Mouse (Mus musculus) frontal cortex, adult (tissue): ENCODE results near the gene Ccl1.
A peak's percentile ranks its signal among the peaks of the same experiment; 100 is the strongest.

Source experiments
- ATAC-seq: cut with Nextera tagmentation; 2 replicates; pipeline ENCODE4 v1.9.2; 2017; ENCODE audit warnings: mild to moderate bottlenecking, moderate library complexity, mixed read lengths; ENCODE audit not compliant: low TSS enrichment

The Ccl1 gene

GRCm38 (mm10) chr11:82305590-82305989 lies at the start of gene Ccl1:
Gene Ccl1, minus strand, starts transcription at chr11:82305690.
- no peak for ATAC-seq

GRCm38 (mm10) chr11:82351039-82351438 lies 45.5 kb upstream of the Ccl1 start:
- peak; percentile 99 for ATAC-seq

DNA sequence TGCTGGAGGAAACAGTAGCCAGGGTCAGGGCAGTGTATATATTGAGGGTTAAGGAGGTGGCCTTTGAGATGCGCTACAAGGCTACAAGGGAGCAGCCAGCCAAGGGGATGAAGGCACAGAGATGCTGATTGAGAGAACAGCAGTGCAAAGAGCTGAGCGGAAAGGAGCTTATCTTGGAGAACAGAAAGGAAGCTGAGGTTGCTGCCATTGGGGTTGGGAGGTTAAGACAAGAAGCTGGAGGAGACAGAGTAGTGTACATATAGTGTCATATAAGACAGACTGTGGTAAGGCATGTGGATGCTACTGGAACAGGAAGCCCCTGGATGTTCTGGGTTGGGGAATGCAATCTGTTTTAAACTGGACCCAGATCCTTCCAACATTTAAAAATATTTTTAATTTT lies 35.4 kb upstream of the Ccl1 start:
- no peak for ATAC-seq

GRCm38 (mm10) chr11:82340416-82340815 lies 34.9 kb upstream of the Ccl1 start:
- ATAC-seq = no peak

GRCm38 (mm10) chr11:82339921-82340401 lies 34.5 kb upstream of the Ccl1 start:
- no peak for ATAC-seq

- ATAC-seq = no peak
Observed at GRCm38 (mm10) chr11:82313153-82313552, 7.7 kb upstream of the Ccl1 start.

DNA sequence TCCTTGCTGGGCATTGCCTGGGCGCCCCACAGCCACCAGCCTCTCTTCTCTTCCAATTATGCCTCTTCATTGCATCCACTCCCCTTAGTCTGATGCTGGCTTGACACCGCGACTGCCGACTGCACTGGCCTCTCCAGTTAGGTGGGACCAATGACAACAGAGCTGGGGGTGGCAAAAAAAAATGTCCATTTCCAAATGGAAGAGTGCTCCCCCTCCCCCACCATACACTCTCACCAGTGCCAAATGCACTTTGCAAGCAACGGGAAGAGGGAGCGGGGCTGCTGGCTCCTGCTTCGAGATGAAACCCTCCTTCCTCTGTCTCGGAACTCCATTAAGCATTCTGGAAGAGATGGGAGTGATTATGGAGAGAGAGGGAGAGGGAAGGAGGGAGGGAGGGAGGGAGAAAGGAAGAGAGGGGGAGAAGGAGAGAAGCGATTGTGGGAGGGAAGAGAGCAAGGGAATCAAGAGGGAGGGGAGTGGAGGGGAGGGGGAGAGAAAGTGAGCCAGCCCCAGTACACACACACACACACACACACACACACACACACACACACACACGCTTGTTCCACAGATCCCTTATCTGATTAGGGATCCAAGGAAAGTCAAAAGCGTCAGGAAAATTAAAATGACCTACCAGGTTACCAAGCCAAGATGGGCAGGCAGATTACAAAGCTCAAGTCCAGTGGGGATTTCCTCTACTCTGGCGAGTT lies 5.0 kb upstream of the Ccl1 start:
- no peak for ATAC-seq

- no peak for ATAC-seq
Observed at GRCm38 (mm10) chr11:82297895-82298294, 7.6 kb downstream of the Ccl1 start.

- no peak for ATAC-seq
Observed at GRCm38 (mm10) chr11:82290841-82291240, 14.6 kb downstream of the Ccl1 start.

DNA sequence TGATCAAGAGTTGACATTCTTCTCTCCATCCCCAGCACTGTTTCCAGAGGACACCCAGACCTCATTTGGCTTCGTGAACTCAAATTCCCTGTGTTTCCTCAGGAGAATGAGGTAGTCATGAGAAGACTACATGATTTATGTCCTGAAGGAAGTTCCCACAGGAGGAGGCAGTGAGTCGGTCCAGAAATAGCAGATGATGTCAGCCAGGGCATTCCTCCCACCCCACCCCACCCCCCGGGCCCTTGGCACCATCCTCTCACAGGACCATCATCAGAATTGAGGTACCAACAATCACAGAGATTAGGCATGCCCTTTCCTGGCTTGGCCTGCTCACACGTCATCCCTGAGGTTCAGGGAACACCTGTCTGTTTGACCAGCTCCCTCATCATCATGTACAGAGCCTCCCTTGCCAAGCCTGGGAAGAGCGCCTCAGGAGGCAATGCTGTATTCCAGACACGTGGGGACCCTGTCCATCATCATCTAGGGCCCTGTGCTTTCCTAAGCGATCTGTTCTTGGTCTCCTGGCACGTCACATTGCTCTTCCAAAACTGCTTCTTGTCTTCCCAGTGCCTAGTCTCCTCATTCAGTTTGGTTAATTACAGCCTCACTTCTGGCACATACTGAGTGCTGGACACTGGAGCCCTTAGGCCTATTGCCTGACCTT lies 31.2 kb downstream of the Ccl1 start:
- ATAC-seq = no peak

DNA sequence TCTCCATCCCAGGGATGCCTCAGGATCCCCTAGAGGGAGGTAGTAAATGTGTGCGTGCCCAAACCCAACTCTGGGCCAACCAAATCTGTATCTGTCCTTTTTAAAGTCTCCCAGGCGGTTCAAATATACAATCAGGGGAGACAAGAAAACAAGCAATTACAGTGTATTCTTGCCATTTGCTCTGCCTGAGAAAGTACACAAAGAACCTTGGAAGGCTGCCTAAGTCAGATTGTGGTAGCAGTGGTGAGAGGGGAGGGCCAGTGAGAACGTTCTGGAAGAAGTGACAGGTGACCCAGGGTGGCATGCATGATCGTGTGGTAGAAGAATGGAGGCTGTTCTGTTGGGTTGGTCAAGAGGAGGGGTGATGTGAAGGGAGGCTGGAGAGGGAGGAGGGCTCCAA lies 46.4 kb downstream of the Ccl1 start:
- no peak for ATAC-seq

GRCm38 (mm10) chr11:82255601-82256000 lies 49.9 kb downstream of the Ccl1 start:
- ATAC-seq = no peak

DNA sequence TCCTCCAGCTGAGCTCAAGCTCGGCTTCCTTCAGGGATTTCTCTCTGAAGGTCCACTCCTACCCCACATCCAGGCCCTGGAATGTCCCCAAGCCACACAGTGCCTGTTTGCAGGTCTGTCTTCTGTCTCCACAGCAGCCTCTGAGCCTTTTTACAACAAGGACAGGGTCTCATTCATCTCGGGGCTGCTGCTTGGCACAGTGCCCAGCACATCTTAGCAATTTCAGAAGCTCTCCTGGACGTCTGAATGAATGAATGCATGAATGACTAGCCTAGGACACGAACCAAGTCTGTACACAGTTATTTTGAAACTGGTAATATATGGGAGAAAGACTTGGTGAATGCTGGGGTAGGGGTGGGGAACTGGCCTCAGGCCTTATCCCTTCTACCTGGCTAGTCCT lies 52.1 kb downstream of the Ccl1 start:
- no peak for ATAC-seq

GRCm38 (mm10) chr11:82251251-82251650 lies 54.2 kb downstream of the Ccl1 start:
- ATAC-seq = no peak

- no peak for ATAC-seq
Observed at GRCm38 (mm10) chr11:82249945-82250344, 55.5 kb downstream of the Ccl1 start.

DNA sequence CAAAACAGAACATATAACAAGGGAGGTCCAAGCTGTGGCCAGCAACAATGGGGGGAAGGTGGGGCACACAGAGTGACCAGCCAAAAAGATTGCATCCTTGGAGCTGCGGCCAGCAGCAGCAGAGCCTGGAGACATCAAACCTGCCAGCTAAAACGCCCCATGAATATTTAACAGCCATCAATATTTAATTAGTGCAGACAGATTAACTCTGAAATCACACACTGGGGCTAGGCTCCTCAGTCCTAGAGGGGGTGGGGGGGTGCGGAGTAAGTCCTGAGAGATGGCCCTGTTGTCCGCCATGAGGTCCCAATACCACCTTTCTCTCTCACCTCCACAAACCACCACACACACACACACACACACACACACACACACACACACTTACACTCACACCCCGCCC lies 68.1 kb downstream of the Ccl1 start:
- ATAC-seq = no peak

DNA sequence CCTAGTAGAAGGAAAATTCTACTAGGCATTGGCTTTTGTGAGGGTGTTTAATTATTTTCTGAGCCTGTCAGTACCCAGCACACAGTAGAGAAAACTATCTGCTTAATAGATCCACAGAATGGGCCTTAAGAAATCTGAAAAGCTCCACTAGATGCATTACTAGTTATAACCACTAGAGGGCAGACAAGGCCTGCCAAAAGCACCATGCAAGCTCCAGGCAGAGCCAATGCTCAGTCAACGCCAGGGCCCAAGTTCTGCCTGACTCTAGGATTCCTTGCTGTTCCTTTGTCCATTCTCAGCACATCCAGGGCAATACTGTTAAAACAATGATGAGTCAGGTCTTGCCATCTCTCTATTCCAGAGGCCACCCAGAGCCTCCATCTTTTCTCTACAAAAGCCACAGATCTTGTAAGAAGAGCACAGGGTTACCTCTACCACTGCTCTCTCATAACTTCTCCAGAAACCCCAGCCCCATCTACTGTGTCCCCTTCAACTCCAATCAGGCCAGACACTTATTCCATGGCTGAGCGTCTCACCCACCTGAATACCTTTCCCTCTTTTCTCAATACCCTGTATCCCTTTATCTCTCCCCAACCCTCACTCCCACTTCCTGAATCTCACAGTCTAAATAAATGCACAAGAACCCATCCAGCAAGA lies 69.8 kb downstream of the Ccl1 start:
- ATAC-seq = peak; percentile 79

DNA sequence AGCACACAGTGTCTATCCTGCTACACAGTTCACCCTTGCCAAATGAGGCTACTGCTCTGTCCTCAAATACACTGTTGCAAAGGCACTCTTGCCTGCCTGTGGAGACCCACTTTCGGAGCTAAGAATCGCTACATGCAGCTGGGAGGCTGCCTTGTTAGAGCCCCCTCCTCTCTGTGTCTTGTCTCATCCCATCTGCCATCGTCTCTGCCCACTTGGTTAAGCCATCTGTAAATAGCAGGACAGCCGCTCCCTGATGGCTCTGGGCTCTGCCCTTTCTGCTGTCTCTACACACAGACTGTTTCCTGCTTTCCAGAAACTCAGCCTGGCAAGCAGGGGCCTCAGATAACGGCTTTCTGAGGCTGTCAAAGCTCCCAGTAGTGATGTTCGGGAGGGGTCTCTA lies 71.5 kb downstream of the Ccl1 start:
- no peak for ATAC-seq

- no peak for ATAC-seq
Observed at GRCm38 (mm10) chr11:82226976-82227375, 78.5 kb downstream of the Ccl1 start.

- no peak for ATAC-seq
Observed at GRCm38 (mm10) chr11:82225936-82226335, 79.6 kb downstream of the Ccl1 start.

GRCm38 (mm10) chr11:82216531-82216930 lies 89.0 kb downstream of the Ccl1 start:
- no peak for ATAC-seq

DNA sequence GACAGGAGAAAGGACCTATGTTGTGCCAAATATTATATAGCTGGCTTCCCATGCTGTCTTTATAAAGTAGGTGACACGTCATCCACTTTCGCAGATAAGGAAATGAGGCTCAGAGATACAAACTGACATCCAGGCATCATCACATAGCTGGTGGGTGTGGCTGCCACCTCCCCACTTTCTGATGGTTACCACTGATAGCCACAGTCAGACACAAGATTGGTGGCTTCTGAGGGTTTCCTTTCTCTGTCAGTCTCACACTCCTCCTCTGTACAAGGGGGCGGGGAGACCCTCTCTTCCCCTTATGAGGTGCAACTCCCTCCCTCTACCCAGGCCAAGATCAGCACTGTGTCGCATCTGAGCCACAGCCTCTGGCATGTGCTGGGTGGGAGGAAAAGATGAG lies 91.1 kb downstream of the Ccl1 start:
- ATAC-seq = no peak

DNA sequence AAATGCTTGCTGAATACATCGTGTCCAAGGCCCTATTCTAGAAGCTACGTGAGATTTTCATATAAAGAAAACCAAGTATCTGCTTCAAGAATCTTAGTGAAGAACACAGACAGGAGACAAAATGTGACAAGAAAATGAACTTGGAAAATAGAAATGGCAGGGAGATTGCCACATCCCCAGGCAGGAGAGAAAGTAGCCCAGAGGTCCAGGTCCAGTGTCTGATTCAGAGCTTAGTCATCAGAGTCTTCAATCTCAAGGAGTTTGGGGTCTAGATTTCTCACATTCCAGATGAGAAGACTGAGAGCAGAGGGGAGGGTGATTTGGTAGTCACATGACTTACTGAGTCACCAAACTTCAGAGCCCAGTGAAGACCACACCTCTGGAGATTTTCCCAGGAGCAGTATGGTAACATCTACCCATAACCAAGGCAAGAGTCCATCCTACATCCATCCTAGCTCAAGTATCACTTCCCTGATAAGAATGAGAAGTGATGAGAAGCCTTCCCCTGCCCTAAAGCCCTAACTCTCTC lies 98.5 kb downstream of the Ccl1 start:
- ATAC-seq = no peak
